Mouse (Mus musculus): ENCODE measurements at regions not wholly inside any gene's neighbourhood (a gene's known extent, or its start where the extent isn't known, plus 50 kb on each side); places are given as distances from the start of the nearest gene placed in this dataset.

DNA sequence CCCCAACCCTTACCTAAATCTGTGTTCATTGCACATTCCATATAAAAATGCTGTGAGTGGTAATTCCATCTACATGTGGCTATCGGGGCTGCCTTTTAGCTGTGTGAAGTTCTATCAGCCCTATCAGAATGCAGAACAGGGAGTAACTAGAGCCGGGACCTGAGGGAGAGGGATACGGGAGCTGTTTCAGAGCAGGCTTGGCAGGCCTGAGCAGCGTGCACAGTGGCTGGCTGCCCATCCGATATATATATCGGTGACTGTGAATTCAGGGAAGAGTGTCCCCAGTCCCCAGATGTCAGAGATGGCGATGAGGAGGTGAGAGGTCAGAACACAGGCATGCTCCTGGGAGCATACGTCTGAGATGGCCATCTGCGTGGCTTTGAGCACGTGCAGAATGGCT lies 79.0 kb downstream of the Arl4c start:
- no peak for DNase-seq

DNA sequence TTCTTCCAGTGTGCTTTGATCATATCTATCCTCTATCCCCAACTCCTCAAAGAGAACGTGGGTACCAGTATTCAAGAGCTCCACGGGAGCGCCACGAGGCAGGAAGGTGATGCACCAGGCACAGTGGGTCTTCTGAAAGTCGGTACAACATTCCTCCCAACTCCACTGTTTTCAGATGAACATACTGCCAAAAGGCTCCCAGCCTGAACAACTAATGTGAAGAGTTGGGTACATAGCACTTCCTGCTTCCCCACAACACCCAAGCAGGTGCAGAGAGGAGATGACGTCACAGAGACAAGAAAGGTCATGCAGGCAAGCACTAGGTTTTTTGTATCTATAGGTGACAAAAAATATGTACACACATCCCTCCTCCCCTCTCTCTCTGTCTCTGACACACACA lies 79.7 kb downstream of the Arl4c start:
- no peak for DNase-seq

GRCm38 (mm10) chr1:88621214-88621613 lies 80.8 kb downstream of the Arl4c start:
- DNase-seq, result no peak

DNA sequence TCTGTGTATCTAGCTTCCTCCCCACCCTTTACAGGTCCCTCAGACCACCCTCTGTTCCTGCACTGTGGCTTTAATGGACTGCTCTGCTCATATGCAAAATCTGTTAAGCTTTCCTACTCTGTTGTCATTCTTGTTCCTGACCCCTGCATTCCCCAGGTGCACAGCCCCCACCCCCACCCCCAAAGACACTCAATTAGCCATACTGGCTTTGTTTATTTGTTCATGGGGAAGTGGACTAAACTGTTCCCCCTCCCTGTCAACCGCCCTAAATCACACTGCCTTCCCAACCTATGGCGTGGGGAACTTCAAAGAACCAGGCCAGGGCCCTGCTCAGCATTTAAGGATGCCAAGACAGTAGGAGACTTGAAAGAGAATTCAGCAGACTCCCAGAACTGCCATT lies 89.0 kb downstream of the Arl4c start:
- DNase-seq, result no peak

GRCm38 (mm10) chr1:88611241-88611640 lies 90.8 kb downstream of the Arl4c start:
- DNase-seq, result no peak

DNA sequence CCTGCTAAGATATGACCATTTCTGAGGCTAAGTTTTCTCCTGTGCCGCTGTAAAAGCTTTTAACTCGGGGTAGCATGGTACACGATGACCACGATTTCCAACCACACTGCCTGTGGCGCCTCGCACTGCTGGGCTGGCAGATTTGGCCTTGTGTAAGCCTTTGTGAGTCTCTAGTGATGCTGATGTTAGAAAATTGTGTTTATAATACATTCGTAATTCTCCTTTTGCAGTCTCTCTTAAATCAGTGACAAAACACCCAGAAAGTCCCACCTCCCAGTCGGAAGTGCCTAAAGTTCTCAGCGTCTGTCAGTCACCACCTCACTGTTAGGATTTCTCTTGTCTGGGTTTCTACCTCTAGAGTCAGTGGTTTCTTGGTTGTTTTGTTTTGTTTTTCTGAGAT lies 91.2 kb downstream of the Arl4c start:
- DNase-seq, result no peak

- no peak for DNase-seq
Observed at GRCm38 (mm10) chr1:88608826-88609225, 93.2 kb downstream of the Arl4c start.

DNA sequence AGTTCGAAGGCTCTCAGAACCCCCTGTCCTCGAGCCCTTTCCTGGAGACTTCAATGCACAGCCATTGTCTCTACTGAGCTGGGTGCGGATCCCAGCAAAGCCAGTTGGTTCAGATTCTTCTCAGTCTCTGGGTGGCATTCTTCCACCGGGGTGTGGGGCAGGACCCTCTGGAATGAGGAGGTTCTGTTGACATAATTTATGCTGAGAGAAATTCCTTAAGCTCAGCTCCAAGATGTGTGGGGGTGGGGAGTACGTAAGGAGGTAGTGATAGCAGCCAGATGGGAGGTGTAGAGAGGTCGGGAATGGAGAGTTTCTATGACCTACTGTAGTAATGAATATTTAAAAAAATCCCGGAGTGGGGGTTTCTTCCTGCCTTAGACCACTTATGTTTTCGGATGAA lies 93.8 kb downstream of the Arl4c start:
- DNase-seq, result no peak

DNA sequence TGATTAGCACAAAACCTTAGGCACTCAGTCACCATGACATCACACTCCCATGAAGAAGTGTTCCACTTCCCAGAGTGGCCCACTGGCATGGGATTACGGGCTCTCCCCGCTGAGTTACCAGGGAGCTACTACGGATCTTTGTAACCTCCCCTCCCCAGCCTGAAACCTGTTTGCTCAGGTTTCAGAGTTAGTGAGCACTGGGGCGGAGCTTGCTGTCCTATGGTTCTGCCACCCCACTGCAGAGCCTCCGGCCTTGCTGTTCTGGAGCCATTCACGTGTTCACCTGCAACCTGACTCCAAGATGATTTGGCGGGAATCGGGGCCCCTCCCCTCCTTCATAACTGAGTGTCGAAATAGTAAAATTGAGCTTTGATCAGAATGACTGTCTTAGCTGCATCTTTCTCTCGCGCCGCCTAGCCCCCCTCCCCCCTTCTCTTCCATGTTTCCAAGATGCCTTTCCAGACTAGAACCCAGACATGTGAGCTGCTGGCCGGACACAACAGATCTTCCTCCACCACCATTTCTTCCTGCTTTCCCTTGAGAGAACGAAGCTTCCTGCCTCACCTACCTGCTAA lies 95.8 kb upstream of the Glrp1 start:
- peak; percentile 60 to 82 for DNase-seq

GRCm38 (mm10) chr1:88602241-88602640 lies 92.4 kb upstream of the Glrp1 start:
- DNase-seq, result no peak

DNA sequence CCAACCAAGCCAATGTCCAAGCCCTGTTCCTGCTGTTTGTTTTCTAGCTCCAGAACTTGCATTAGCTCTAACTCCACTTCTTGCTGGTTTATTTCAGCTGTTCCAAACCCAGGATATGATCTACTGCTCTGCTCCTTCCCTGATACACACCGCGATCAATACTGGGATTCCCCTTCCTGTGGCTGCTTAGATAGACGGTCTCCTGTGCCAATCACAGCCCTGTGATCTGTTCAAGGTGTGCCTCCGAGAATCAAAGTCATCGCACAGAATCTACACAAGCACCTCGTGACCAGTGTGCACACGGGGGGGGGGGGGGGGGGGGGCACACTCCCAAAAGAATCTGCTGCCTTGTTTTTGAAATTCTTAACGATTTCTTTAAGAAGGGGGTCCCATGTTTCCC lies 91.9 kb upstream of the Glrp1 start:
- no peak for DNase-seq

DNA sequence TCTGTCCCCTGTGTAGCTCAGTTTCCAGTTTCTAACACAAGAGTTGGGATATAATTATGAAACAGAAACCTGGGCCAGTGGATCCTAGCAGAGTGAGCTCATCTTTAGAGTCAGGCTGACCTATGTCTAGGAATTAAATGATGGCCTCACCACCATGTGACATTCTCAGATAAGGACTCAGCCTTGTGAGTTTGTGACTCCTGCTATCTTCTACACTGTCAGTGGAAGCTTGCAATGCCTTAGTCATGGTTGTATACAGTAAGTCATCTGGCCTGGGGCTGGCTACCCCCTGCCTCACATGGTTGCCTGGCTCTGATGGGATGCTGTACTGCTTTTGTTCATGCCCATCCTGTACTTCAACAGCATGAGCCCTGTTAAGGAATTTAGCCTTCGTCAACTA lies 90.3 kb upstream of the Glrp1 start:
- no peak for DNase-seq

- no peak for DNase-seq
Observed at GRCm38 (mm10) chr1:88594484-88595254, 84.8 kb upstream of the Glrp1 start.

GRCm38 (mm10) chr1:88592036-88592435 lies 82.2 kb upstream of the Glrp1 start:
- no peak for DNase-seq

GRCm38 (mm10) chr1:88590802-88591380 lies 81.0 kb upstream of the Glrp1 start:
- no peak for DNase-seq

GRCm38 (mm10) chr1:88588747-88589146 lies 78.9 kb upstream of the Glrp1 start:
- DNase-seq, result no peak

DNA sequence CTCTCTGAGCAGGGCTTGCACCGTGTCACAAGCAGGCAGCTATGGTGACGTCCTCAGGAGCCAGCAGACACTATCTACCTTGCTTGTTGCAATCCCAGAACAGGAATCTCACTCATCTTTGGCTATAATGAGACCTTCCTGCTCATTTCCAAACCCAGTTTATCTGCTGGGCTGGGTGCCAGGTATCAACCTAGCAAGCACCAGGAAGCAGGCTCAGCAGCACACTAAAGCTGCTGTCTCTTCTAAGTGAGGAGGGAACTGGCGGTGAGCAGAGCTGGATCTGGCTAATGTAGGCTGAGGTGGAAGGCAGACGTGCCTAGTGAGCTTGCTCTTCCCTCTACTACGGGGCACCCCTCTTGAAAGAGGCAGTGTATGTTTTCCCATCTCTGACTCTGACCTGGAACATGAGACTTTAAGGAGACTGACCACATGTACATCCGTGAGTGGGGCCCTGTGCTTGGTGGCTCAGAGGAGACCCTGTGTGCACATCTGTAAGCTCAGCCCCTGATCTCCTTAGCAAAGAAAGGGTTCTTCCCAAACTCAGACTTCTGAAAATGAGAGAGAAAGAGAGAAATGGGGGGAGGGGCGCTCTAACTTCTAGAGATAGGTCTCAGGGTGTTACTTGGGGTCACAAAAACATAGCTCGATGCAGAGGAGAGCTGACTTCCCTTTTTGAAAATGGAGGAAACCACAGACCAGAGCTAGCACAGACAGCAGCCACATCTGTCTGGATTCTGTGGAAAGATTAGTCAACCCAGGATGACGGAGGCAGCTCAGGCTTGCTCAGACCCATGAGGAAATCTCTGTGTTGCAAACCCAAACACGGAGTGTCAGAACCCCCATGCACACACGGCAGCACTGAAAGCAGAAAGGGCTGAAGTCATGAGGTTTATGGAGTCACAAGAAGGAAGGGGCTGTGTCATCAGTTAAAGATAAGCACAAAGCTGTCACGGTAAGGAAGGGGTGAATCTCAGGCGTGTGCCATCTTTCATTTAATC lies 77.3 kb upstream of the Glrp1 start:
- DNase-seq, result peak in 1 of 2 experiments; percentile 9

GRCm38 (mm10) chr1:88586128-88586527 lies 76.3 kb upstream of the Glrp1 start:
- DNase-seq, result no peak

DNA sequence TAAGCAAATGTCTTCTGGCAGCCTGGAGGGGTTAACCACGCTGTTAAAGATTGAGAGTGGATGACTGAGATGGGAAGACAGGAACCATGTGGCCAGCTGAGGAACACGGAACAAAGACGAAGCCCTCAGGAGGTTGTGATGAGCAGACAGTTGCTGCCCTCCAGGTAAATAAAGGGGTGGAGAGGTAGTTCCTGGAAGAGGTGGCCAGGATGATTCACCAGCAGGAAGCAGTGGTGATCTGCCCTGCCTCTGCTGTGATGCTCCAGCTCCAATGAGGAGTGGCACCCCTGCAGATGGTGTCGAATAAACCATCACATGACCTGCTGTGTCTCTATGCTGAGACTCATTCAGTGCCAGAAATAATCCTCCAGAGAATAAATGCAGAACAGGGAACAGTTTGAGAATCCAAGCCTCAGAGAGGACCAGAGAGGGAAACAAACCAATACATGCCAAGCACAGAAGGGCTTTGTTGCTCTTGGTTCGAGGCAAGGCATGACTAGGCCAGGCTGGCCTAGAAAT lies 74.7 kb upstream of the Glrp1 start:
- no peak for DNase-seq

GRCm38 (mm10) chr1:88578231-88578620 lies 68.4 kb upstream of the Glrp1 start:
- no peak for DNase-seq

DNA sequence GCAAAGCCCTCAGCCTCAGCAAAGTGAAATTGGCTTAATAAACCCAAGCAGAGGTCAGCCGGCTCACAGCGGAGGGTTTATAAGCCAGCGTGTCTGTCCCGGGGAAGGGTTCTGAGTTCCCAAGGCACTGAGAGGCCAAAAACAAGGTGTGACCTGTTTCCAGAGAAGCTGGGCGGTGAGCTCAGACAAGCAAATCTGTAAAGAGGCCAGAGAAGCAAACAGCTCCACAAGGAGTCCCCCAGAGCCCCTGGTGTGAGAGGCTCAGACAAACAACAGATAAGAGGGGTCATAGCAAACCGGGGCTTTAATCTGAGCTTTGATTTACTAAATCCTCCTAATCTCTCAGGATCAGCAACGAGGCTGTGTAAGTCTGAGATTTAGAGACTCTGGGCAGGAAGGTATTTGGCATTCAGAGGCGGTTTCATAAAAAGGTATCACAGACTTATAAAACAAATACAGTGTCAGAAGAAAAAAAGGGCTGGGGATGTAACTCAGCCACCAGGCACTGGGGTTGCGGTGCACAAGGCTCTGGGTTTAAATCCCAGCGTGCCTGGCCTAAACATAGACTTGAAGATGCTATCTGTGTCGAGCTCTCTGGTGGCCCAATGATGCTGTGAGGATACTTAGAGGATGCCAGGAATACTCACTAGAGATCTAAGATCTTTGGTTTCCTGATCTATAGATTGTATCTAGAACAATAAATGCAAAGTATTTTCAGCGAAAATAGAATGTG lies 67.8 kb upstream of the Glrp1 start:
- DNase-seq, result no peak

Measured in kidney, postnatal 25 days (tissue).